Mouse (Mus musculus) cerebellum, adult 2 months (tissue): ENCODE measurements around the gene Pecam1.

ENCODE experiments used
- CTCF ChIP-seq: fragments of 200-500 bp; IDR thresholded peaks from 2 replicates; pipeline ENCODE4 v1.5.1; 2011; ENCODE audit warnings: low read depth, mild to moderate bottlenecking, control low read depth, low read length, moderate library complexity, borderline replicate concordance; ENCODE audit not compliant: insufficient read depth
- POLR2A ChIP-seq: fragments of 200-500 bp; IDR thresholded peaks from 2 replicates; pipeline ENCODE4 v1.6.1; 2011; ENCODE audit warnings: low read length, control low read depth, borderline replicate concordance; ENCODE audit not compliant: insufficient read depth

DNA sequence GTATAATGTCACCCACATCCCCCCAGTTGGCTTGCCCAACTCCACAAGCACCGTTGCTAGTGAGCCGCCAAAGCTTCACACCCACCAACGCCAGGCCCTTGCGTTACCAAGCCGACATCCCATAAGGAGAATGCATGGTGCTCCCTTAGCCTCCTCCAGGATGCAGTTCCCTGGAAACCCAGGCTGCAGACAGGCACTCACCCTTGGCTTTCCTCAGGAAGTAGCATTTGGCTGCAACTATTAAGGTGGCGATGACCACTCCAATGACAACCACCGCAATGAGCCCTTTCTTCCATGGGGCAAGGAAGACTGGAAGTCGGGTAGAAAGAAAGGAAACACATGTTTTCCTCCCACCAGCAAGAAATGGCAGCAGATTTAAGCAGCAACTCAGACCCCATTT, 66.4 kb downstream of the Pecam1 start:
- TF ChIP-seq POLR2A (no peak), CTCF (no peak)
